In genomic region chr4:7429308-7429707, GRCm38 (mm10) we compare ENCODE assay signal across 24 mouse cellular contexts.
DNase-seq lines count a peak whose midpoint lies in the region; ATAC-seq and TF ChIP-seq lines count a peak whose summit lies in the region.
"Had no signal": no experiment of that assay in that cellular context is flagged by ENCODE, and none has a peak within 500 bp of the region (broad histone marks: within the 10 kb centered on the region; RNA-seq: fewer than 3 reads in every experiment).

No protein-coding gene starts in this region.

- peak; percentile 99 for ATAC-seq in frontal cortex, adult (ENCODE audit: low TSS enrichment)
- ATAC-seq: liver, postnatal 0 days had no signal

- no peaks in the 10 kb centered on the region for H3K27me3 ChIP-seq in hindbrain, embryonic 10.5 days (ENCODE audit: insufficient read depth, poor library complexity, severe bottlenecking)
- H3K27me3 ChIP-seq: CH12.LX; embryonic facial prominence, embryonic 12.5 days; hindbrain, embryonic 12.5 days; midbrain, embryonic 12.5 days; stomach, embryonic 15.5 days had no signal

- 94% methylated on average over 3 of the region's 3 CpGs for whole genome bisulfite sequencing in hindbrain, embryonic 10.5 days

- no peak for DNase-seq in frontal cortex, postnatal 25 days (ENCODE audit: low spot score in 2 of 2)
- DNase-seq in right cerebral cortex, postnatal 36 days (ENCODE audit: low spot score in 2 of 2) = peak; percentile 6 to 31
- DNase-seq in right cerebral cortex, postnatal 14 days = no peak
- DNase-seq in left cerebral cortex, adult 2 months (ENCODE audit: extremely low spot score in 1 of 2, low spot score in 2 of 2) = no peak
- DNase-seq in cerebellum, adult 9-11 months = no peak
- DNase-seq in spleen, adult 18-20 months = no peak
- DNase-seq in hindbrain, embryonic 10.5 days (ENCODE audit: low spot score) = no peak
- DNase-seq: adrenal gland, postnatal 36 days; cerebellum, adult 2 months; gastrocnemius, postnatal 36 days; kidney, adult 8-10 months; kidney, postnatal 25 days; liver, postnatal 0 days; lung, postnatal 10 days; thymus, adult 2 months had no signal

- no peak for TF ChIP-seq CTCF in left cerebral cortex, adult 2 months (IDR thresholded peaks at IDR 0.05)

- intact Hi-C loops in left cerebral cortex, adult 2 months (cut with DNase I) = loop anchor here (10.0 kb wide), 2 partner anchors 165 to 425 kb away; no protein-coding TSS in a partner anchor

- H3K9me3 ChIP-seq in hindbrain, embryonic 10.5 days = no peaks in the 10 kb centered on the region; the same call in 1 of the 2 replicates
- H3K9me3 ChIP-seq: embryonic facial prominence, embryonic 12.5 days; heart, embryonic 10.5 days; hindbrain, embryonic 12.5 days; limb, embryonic 10.5 days; midbrain, embryonic 12.5 days; stomach, embryonic 15.5 days had no signal

- H3K4me1 ChIP-seq in hindbrain, embryonic 10.5 days (replicated peaks) = no peaks in the 10 kb centered on the region
- H3K4me1 ChIP-seq: embryonic facial prominence, embryonic 12.5 days; heart, embryonic 10.5 days; hindbrain, embryonic 12.5 days; limb, embryonic 10.5 days; midbrain, embryonic 12.5 days; stomach, embryonic 15.5 days had no signal

- H3K4me3 ChIP-seq in left cerebral cortex, adult 2 months = no peak overlapping the region
- H3K4me3 ChIP-seq in hindbrain, embryonic 10.5 days = no peak overlapping the region
- H3K4me3 ChIP-seq: embryonic facial prominence, embryonic 12.5 days; erythroblast, embryonic 14.5 days; heart, embryonic 10.5 days; hindbrain, embryonic 12.5 days; limb, embryonic 10.5 days; midbrain, embryonic 12.5 days; stomach, embryonic 15.5 days had no signal

- peak overlapping the region; percentile 50; the same call in 1 of the 2 replicates for H3K27ac ChIP-seq in left cerebral cortex, adult 2 months
- no peak overlapping the region for H3K27ac ChIP-seq in hindbrain, embryonic 10.5 days
- H3K27ac ChIP-seq: embryonic facial prominence, embryonic 12.5 days; heart, embryonic 10.5 days; hindbrain, embryonic 12.5 days; limb, embryonic 10.5 days; midbrain, embryonic 12.5 days; stomach, embryonic 15.5 days had no signal

- H3K36me3 ChIP-seq in hindbrain, embryonic 10.5 days = no peaks in the 10 kb centered on the region
- H3K36me3 ChIP-seq: embryonic facial prominence, embryonic 12.5 days; heart, embryonic 10.5 days; hindbrain, embryonic 12.5 days; limb, embryonic 10.5 days; midbrain, embryonic 12.5 days; stomach, embryonic 15.5 days had no signal

Comparison
In these comparisons a context has a peak if more than half of its experiments do, and no peak if none do; other contexts are left out.
1. DNase-seq: peak in right cerebral cortex, postnatal 36 days (2 of 2); none in frontal cortex, postnatal 25 days (0 of 2), right cerebral cortex, postnatal 14 days (single experiment), left cerebral cortex, adult 2 months (0 of 2), cerebellum, adult 9-11 months (single experiment), spleen, adult 18-20 months (0 of 2) and hindbrain, embryonic 10.5 days (single experiment).